Mouse (Mus musculus) CH12.LX (cell line): Measurements from ENCODE around the gene Nop2. TPM values are rescaled to one million over a fixed set of nuclear protein-coding genes. Genes with fewer than 3 reads are reported as not detected.
A peak's percentile ranks its signal among the peaks of the same experiment; 100 is the strongest.

ENCODE experiments used
- DNase-seq: peaks from one replicate; pipeline ENCODE4 v3.0.0-alpha.2; 2013; ENCODE audit errors: extremely low read depth
- H3K27ac ChIP-seq: 2 replicates; pipeline ENCODE4 v1.5.1; 2012; ENCODE audit warnings: low read depth, mild to moderate bottlenecking, control low read depth, moderate library complexity; ENCODE audit not compliant: insufficient read depth
- H3K27me3 ChIP-seq: replicated peaks from 2 replicates; pipeline ENCODE3; 2012; ENCODE audit warnings: inconsistent platforms
- H3K36me3 ChIP-seq, 2 experiments: replicated peaks in 1 of 2; 2 replicates each; pipeline versions ENCODE3 to v1.6.1; 2012; ENCODE audit warnings: inconsistent platforms in 1 of 2, low read length in 1 of 2, mild to moderate bottlenecking in 1 of 2, mixed read lengths in 1 of 2, moderate library complexity in 1 of 2; ENCODE audit not compliant: control insufficient read depth in 1 of 2, insufficient read depth in 1 of 2
- H3K4me1 ChIP-seq, 2 experiments: 2 replicates each; pipeline ENCODE4 v1.6.1; 2012; ENCODE audit warnings: inconsistent platforms in 1 of 2, moderate library complexity in 1 of 2; ENCODE audit not compliant: insufficient read depth in 2 of 2, control insufficient read depth in 1 of 2
- H3K4me2 ChIP-seq: 2 replicates; pipeline ENCODE4 v1.6.1; 2012; ENCODE audit warnings: low read depth, mild to moderate bottlenecking, control low read depth; ENCODE audit not compliant: poor library complexity, insufficient read depth, severe bottlenecking
- H3K4me3 ChIP-seq, 3 experiments: fragments of 150-350 bp in 1 of 3; sonication (generic) in 1 of 3; replicated peaks in 1 of 3; 2 replicates each; pipeline versions ENCODE3 to v1.5.1; 2011 to 2012; ENCODE audit warnings: low read depth in 2 of 3, low read length in 2 of 3, mild to moderate bottlenecking in 2 of 3, moderate library complexity in 2 of 3, control low read depth in 1 of 3, improper control_type of control experiment in 1 of 3, inconsistent platforms in 1 of 3, mixed read lengths in 1 of 3; ENCODE audit not compliant: poor library complexity in 1 of 3
- H3K79me2 ChIP-seq: replicated peaks from 2 replicates; pipeline ENCODE4 v1.6.1; 2012; ENCODE audit warnings: mild to moderate bottlenecking, moderate library complexity; ENCODE audit not compliant: control insufficient read depth, poor library complexity, insufficient read depth, severe bottlenecking; ENCODE audit errors: extremely low read depth
- H3K9ac ChIP-seq: 2 replicates; pipeline ENCODE4 v1.6.1; 2012; ENCODE audit warnings: low read depth, mild to moderate bottlenecking, control low read depth, moderate library complexity; ENCODE audit not compliant: insufficient read depth
- H3K9me3 ChIP-seq: replicated peaks from 2 replicates; pipeline ENCODE3; 2012; ENCODE audit warnings: low read length, inconsistent platforms, mixed read lengths
- BHLHE40 ChIP-seq: IDR thresholded peaks from 2 replicates; pipeline ENCODE4 v1.6.1; 2011; ENCODE audit warnings: mild to moderate bottlenecking, low read depth, low read length, improper control_type of control experiment
- CHD1 ChIP-seq: IDR thresholded peaks from 2 replicates; pipeline ENCODE4 v1.6.1; 2012; ENCODE audit warnings: low read depth, low read length, improper control_type of control experiment, inconsistent platforms
- CHD2 ChIP-seq: IDR thresholded peaks from 2 replicates; pipeline ENCODE4 v1.6.1; 2011; ENCODE audit warnings: low read length, improper control_type of control experiment
- CTCF ChIP-seq, 2 experiments: IDR thresholded peaks in 1 of 2; conservative IDR thresholded peaks in 1 of 2; 2 replicates each; pipeline ENCODE4 v1.5.1; 2011 to 2012; ENCODE audit warnings: low read depth in 2 of 2, low read length in 2 of 2, improper control_type of control experiment in 1 of 2, inconsistent platforms in 1 of 2, mild to moderate bottlenecking in 1 of 2, moderate library complexity in 1 of 2
- E2F4 ChIP-seq: IDR thresholded peaks from 2 replicates; pipeline ENCODE4 v1.6.1; 2011; ENCODE audit warnings: low read depth, low read length, improper control_type of control experiment; ENCODE audit not compliant: insufficient replicate concordance
- ELF1 ChIP-seq: IDR thresholded peaks from 2 replicates; pipeline ENCODE4 v1.6.1; 2014; ENCODE audit warnings: low read depth, mild to moderate bottlenecking, inconsistent platforms, low read length, improper control_type of control experiment
- EP300 ChIP-seq: IDR thresholded peaks from 2 replicates; pipeline ENCODE4 v1.6.1; 2011; ENCODE audit warnings: low read length, improper control_type of control experiment
- ETS1 ChIP-seq: conservative IDR thresholded peaks from 2 replicates; pipeline ENCODE4 v1.6.1; 2012; ENCODE audit warnings: low read depth, mild to moderate bottlenecking, inconsistent platforms, low read length, improper control_type of control experiment, moderate library complexity
- GABPA ChIP-seq: IDR thresholded peaks from 2 replicates; pipeline ENCODE4 v1.6.1; 2012; ENCODE audit warnings: low read depth, low read length, improper control_type of control experiment, inconsistent platforms; ENCODE audit not compliant: insufficient replicate concordance
- HCFC1 ChIP-seq: IDR thresholded peaks from 2 replicates; pipeline ENCODE4 v1.6.1; 2012; ENCODE audit warnings: low read depth, mild to moderate bottlenecking, inconsistent platforms, low read length, improper control_type of control experiment
- IRF4 ChIP-seq: IDR thresholded peaks from 2 replicates; pipeline ENCODE4 v1.6.1; 2014; ENCODE audit warnings: low read depth, mild to moderate bottlenecking, inconsistent platforms, low read length, improper control_type of control experiment
- JUN ChIP-seq: IDR thresholded peaks from 2 replicates; pipeline ENCODE4 v1.6.1; 2011; ENCODE audit warnings: low read depth, mild to moderate bottlenecking, low read length, improper control_type of control experiment, moderate library complexity; ENCODE audit not compliant: insufficient read depth
- JUND ChIP-seq: conservative IDR thresholded peaks from 2 replicates; pipeline ENCODE4 v1.6.1; 2011; ENCODE audit warnings: low read depth, low read length, improper control_type of control experiment
- KAT2A ChIP-seq: IDR thresholded peaks from 2 replicates; pipeline ENCODE4 v1.6.1; 2012; ENCODE audit warnings: low read length, improper control_type of control experiment, inconsistent platforms; ENCODE audit not compliant: insufficient replicate concordance
- MAFK ChIP-seq: IDR thresholded peaks from 2 replicates; pipeline ENCODE4 v1.6.1; 2011; ENCODE audit warnings: low read length, improper control_type of control experiment; ENCODE audit not compliant: insufficient replicate concordance
- MAX ChIP-seq: IDR thresholded peaks from 2 replicates; pipeline ENCODE4 v1.6.1; 2011; ENCODE audit warnings: low read length, improper control_type of control experiment
- MAZ ChIP-seq: IDR thresholded peaks from 2 replicates; pipeline ENCODE4 v1.6.1; 2012; ENCODE audit warnings: low read depth, mild to moderate bottlenecking, inconsistent platforms, low read length, improper control_type of control experiment, moderate library complexity
- MEF2A ChIP-seq: IDR thresholded peaks from 2 replicates; pipeline ENCODE4 v1.6.1; 2014; ENCODE audit warnings: low read depth, mild to moderate bottlenecking, inconsistent platforms, low read length, improper control_type of control experiment, borderline replicate concordance
- MXI1 ChIP-seq: IDR thresholded peaks from 2 replicates; pipeline ENCODE4 v1.6.1; 2011; ENCODE audit warnings: mild to moderate bottlenecking, low read depth, low read length, improper control_type of control experiment
- MYC ChIP-seq: IDR thresholded peaks from 2 replicates; pipeline ENCODE4 v1.6.1; 2011; ENCODE audit warnings: low read depth, mild to moderate bottlenecking, improper control_type of control experiment, low read length
- NELFE ChIP-seq: IDR thresholded peaks from 2 replicates; pipeline ENCODE4 v1.6.1; 2011; ENCODE audit warnings: low read depth, low read length, improper control_type of control experiment
- NRF1 ChIP-seq: IDR thresholded peaks from 2 replicates; pipeline ENCODE4 v1.6.1; 2014; ENCODE audit warnings: low read depth, mild to moderate bottlenecking, inconsistent platforms, low read length, improper control_type of control experiment, moderate library complexity
- PAX5 ChIP-seq: IDR thresholded peaks from 2 replicates; pipeline ENCODE4 v1.6.1; 2012; ENCODE audit warnings: low read length, inconsistent platforms, mixed read lengths
- POLR2A ChIP-seq: IDR thresholded peaks from 2 replicates; pipeline ENCODE4 v1.6.1; 2011; ENCODE audit warnings: low read depth, mild to moderate bottlenecking, improper control_type of control experiment, low read length
- POLR2AphosphoS2 ChIP-seq: IDR thresholded peaks from 2 replicates; pipeline ENCODE4 v1.6.1; 2011; ENCODE audit warnings: low read depth, low read length, improper control_type of control experiment
- RAD21 ChIP-seq: IDR thresholded peaks from 2 replicates; pipeline ENCODE4 v1.6.1; 2011; ENCODE audit warnings: low read depth, mild to moderate bottlenecking, low read length, improper control_type of control experiment, moderate library complexity
- RCOR1 ChIP-seq: conservative IDR thresholded peaks from 2 replicates; pipeline ENCODE4 v1.6.1; 2012; ENCODE audit warnings: low read depth, mild to moderate bottlenecking, inconsistent platforms, low read length, improper control_type of control experiment
- SIN3A ChIP-seq: IDR thresholded peaks from 2 replicates; pipeline ENCODE4 v1.6.1; 2012; ENCODE audit warnings: low read length, improper control_type of control experiment, inconsistent platforms
- TBP ChIP-seq: conservative IDR thresholded peaks from 2 replicates; pipeline ENCODE4 v1.6.1; 2011; ENCODE audit warnings: low read depth, low read length, improper control_type of control experiment
- TCF12 ChIP-seq: IDR thresholded peaks from 2 replicates; pipeline ENCODE4 v1.6.1; 2014; ENCODE audit warnings: low read depth, mild to moderate bottlenecking, inconsistent platforms, low read length, improper control_type of control experiment
- UBTF ChIP-seq: IDR thresholded peaks from 2 replicates; pipeline ENCODE4 v1.6.1; 2012; ENCODE audit warnings: low read depth, mild to moderate bottlenecking, inconsistent platforms, low read length, improper control_type of control experiment, moderate library complexity
- USF1 ChIP-seq: IDR thresholded peaks from 2 replicates; pipeline ENCODE4 v1.6.1; 2014; ENCODE audit warnings: low read depth, mild to moderate bottlenecking, inconsistent platforms, low read length, improper control_type of control experiment
- USF2 ChIP-seq: conservative IDR thresholded peaks from 2 replicates; pipeline ENCODE4 v1.6.1; 2011; ENCODE audit warnings: low read depth, low read length, improper control_type of control experiment
- ZC3H11A ChIP-seq: IDR thresholded peaks from 2 replicates; pipeline ENCODE4 v1.6.1; 2012; ENCODE audit warnings: low read depth, mild to moderate bottlenecking, inconsistent platforms, low read length, improper control_type of control experiment
- ZKSCAN1 ChIP-seq: IDR thresholded peaks from 2 replicates; pipeline ENCODE4 v1.6.1; 2012; ENCODE audit warnings: low read depth, inconsistent platforms, low read length, improper control_type of control experiment, borderline replicate concordance
- ZMIZ1 ChIP-seq: IDR thresholded peaks from 2 replicates; pipeline ENCODE4 v1.6.1; 2012; ENCODE audit warnings: low read depth, mild to moderate bottlenecking, inconsistent platforms, low read length, improper control_type of control experiment
- ZNF384 ChIP-seq: IDR thresholded peaks from 2 replicates; pipeline ENCODE4 v1.6.1; 2012; ENCODE audit warnings: low read depth, low read length, improper control_type of control experiment, inconsistent platforms
- dilution Hi-C: fragments of 300-500 bp; cut with MboI; formaldehyde crosslinking; loops from 2 replicates; pipeline ENCODE4 v1.14.3; 2020; ENCODE audit warnings: low sequenced_read_pairs; ENCODE audit not compliant: extremely low pct_unique_long_range_greater_than_20kb, extremely low pct_ligation_motif_present
- in situ Hi-C: fragments of 300-500 bp; cut with MboI; formaldehyde crosslinking; loops from 3 replicates; pipeline ENCODE4 v1.14.3; 2019; ENCODE audit warnings: low sequenced_read_pairs, low pct_ligation_motif_present, low pct_unique_long_range_greater_than_20kb, mixed read lengths
- polyA plus RNA-seq: library from polyadenylated mRNA; unstranded; fragments of >175 nt; gene quantifications from 2 replicates; pipeline ENCODE4 v1.2.1, GENCODE M21; 2012; ENCODE audit warnings: low read depth; ENCODE audit not compliant: insufficient read length
- total RNA-seq, 2 experiments: library from RNA; depleted of rRNA; stranded (reverse); fragments of 300-350 nt in 1 of 2; fragments of >200 nt in 1 of 2; gene quantifications; 2 replicates each; pipeline ENCODE4 v1.2.3; 2012 to 2014

Nop2 gene
- total RNA-seq (2012; rRNA removed), result 128 and 188 TPM in 2 replicates
- total RNA-seq (2014; rRNA removed), result 154 TPM in 2 replicates
- polyA plus RNA-seq, result 175 and 179 TPM in 2 replicates

DNA sequence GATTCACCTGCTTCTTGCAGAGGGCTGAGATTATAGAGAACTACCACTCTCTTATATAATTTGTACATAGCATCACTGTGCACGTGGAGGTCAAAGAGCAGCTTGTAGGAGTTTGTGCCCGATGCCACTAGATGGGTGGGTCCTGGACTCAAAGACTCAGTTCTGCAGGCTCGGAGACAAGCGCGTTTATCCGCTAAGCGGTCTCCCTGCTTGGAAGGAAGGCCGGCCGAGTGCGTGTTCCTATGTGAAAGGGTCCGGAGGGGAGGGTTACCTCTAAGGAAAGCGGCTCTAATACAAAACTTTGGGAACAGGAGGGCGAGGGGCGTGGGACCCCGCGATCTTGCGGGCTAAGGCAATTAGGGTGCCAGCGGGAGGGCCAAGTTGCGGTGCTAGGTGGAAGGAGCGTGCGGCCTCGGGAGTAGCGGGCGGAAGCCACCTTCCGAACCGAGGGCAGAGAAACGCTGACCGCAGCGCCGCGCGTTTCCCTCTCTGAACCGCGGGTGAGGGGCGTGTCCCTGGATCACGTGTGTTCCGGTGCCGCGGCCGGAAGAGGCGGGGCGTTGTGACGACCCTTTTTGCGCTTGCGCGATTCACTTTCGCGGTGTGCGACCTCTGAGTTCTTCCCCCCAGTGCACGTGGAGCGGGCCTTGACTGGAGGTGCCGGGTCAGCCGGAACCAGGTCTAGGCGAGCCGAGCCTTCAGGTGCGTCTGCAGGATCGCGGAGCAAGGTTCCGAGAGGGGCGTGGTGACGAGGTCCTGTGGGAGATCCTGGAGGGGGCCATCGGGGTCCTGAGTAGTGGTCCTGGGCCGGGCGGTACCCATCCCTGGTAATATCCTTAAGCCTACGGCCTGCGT is at the start of gene Nop2:
Nop2 (plus strand) TSS at position 608 of the 855 bp plus-strand sequence.
- peaks cover 0 to 35% of the 10 kb centered on the region in 2 experiments; a peak in 2 of 4 replicates for H3K4me1 ChIP-seq
- peak within 1 kb of the TSS; percentile 88 to 94 (median 93) for H3K4me3 ChIP-seq
- TF ChIP-seq RAD21 (no peak), NELFE (peak; percentile 96), ELF1 (peak; percentile 82), MAX (peak; percentile 99), JUN (no peak), E2F4 (no peak; the same call in 1 of the 2 replicates), MEF2A (no peak; the same call in 1 of the 2 replicates), NRF1 (peak; percentile 83), USF1 (peak; percentile 92), POLR2AphosphoS2 (peak; percentile 98), KAT2A (peak; percentile 74; the same call in 1 of the 2 replicates), IRF4 (no peak; the same call in 1 of the 2 replicates), ZKSCAN1 (no peak), BHLHE40 (peak; percentile 91), POLR2A (peak; percentile 94), CTCF (conservative IDR thresholded peaks at IDR 0.05 in 1 of 2, IDR thresholded peaks at IDR 0.05 in 1 of 2; ENCODE audit: low read depth in 2 of 2, low read length in 2 of 2) (no peak), ZC3H11A (no peak), MXI1 (peak; percentile 99), UBTF (peak; percentile 85; the same call in 1 of the 2 replicates), ZNF384 (no peak), CHD1 (no peak), CHD2 (peak; percentile 67), GABPA (no peak), MAZ (no peak; the same call in 1 of the 2 replicates), EP300 (no peak), TBP (peak; percentile 73), MAFK (peak; percentile 61; the same call in 1 of the 2 replicates), HCFC1 (peak; percentile 82), TCF12 (peak; percentile 95), SIN3A (peak; percentile 91; the same call in 1 of the 2 replicates), ZMIZ1 (peak; percentile 90), JUND (no peak), RCOR1 (no peak), MYC (peak; percentile 98), PAX5 (no peak), ETS1 (no peak; the same call in 1 of the 2 replicates), USF2 (peak; percentile 83)
- TF ChIP-seq, all 38 proteins: peak for 20
- H3K27me3 ChIP-seq, result no peaks in the 10 kb centered on the region
- peaks cover 49 to 69% of the 10 kb centered on the region in 2 experiments for H3K36me3 ChIP-seq
- dilution Hi-C loops (no loop called here), in situ Hi-C loops (no loop called here)
- DNase-seq, result peak; percentile 96
- H3K4me2 ChIP-seq, result peak within 1 kb of the TSS; percentile 59
- H3K9ac ChIP-seq, result peak within 1 kb of the TSS; percentile 85
- H3K9me3 ChIP-seq, result no peaks in the 10 kb centered on the region
- H3K27ac ChIP-seq, result peak within 1 kb of the TSS; percentile 84
- H3K79me2 ChIP-seq, result peaks cover 40% of the 10 kb centered on the region
